Comparison of ENCODE assay signal across 32 mouse cellular contexts in the genomic region with DNA sequence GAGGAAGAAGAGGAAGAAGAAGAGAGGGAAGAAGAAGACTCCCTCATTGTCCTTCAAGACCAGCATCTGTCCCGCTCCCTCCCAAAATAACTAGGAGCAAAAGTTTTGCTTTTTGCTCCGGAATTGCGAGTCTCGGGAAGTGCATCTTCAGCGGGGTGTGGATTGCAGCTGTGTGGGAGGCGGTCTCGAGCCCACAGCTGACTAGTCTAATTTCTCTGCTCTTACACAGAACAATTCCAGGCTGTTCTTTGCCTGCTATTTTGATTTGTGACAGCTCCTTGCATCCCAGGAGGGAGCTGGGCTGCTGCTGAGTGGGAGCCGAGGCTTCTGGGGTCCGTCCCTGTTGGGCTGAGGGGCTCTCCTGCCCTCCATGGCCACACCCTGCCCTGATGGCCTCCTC. TPM values are rescaled to one million over a fixed set of nuclear protein-coding genes. Genes with fewer than 3 reads are reported as not detected.
DNase-seq lines count a peak whose midpoint lies in the region; TF ChIP-seq lines count a peak whose summit lies in the region.
"Had no signal": no experiment of that assay in that cellular context is flagged by ENCODE, and none has a peak within 500 bp of the region (broad histone marks: within the 10 kb centered on the region; RNA-seq: fewer than 3 reads in every experiment).

No protein-coding gene starts in this region.

- peak; percentile 35 to 39 for DNase-seq in frontal cortex, postnatal 36 days (ENCODE audit: low spot score in 2 of 2)
- DNase-seq in frontal cortex, postnatal 10 days (ENCODE audit: low spot score in 2 of 2) = no peak
- DNase-seq in left cerebral cortex, adult 18-20 months (ENCODE audit: low spot score in 2 of 2) = peak; percentile 15 to 52
- DNase-seq in left cerebral cortex, postnatal 4 days = no peak
- peak; percentile 28 to 29 for DNase-seq in left cerebral cortex, postnatal 14 days (ENCODE audit: low spot score in 2 of 2)
- no peak for DNase-seq in gastrocnemius, postnatal 4 days (ENCODE audit: low spot score in 2 of 2)
- no peak for DNase-seq in adrenal gland, adult 18-20 months (ENCODE audit: low spot score in 2 of 2)
- DNase-seq: adrenal gland, postnatal 36 days; cerebellum, adult 11 months; cerebellum, adult 9-11 months; gastrocnemius, postnatal 36 days; liver, embryonic 13.5 days; lung, adult 2 months; lung, postnatal 14 days; right cerebral cortex, postnatal 4 days; thymus, postnatal 25 days had no signal

- H3K27ac ChIP-seq in cortical plate, adult 2 months (ENCODE audit: insufficient read depth, low read length) = peak overlapping the region; percentile 72
- H3K27ac ChIP-seq: embryonic facial prominence, embryonic 12.5 days; limb, embryonic 13.5 days; liver, embryonic 13.5 days; midbrain, embryonic 12.5 days had no signal

- intact Hi-C loops in left cerebral cortex, postnatal 4 days (cut with DNase I) = loop anchor here (10.0 kb wide), 1 partner anchor 45 kb away; no protein-coding TSS in a partner anchor
- intact Hi-C loops in left cerebral cortex, postnatal 14 days (cut with DNase I) = no loop called here

- no peak for TF ChIP-seq POLR2A in cortical plate, adult 2 months (IDR thresholded peaks at IDR 0.05; ENCODE audit: extremely low read depth, insufficient read depth, low read length)

- no peak overlapping the region for H3K4me3 ChIP-seq in cortical plate, adult 2 months (ENCODE audit: insufficient read depth, low read length)
- H3K4me3 ChIP-seq: embryonic facial prominence, embryonic 12.5 days; limb, embryonic 13.5 days; liver, embryonic 13.5 days; midbrain, embryonic 12.5 days had no signal

- peaks cover 5% of the 10 kb centered on the region for H3K4me1 ChIP-seq in cortical plate, adult 2 months (ENCODE audit: control insufficient read depth, insufficient read depth, low read length)
- H3K4me1 ChIP-seq: embryonic facial prominence, embryonic 12.5 days; liver, embryonic 13.5 days; midbrain, embryonic 12.5 days had no signal

- TF ChIP-seq CTCF in cortical plate, adult 2 months (IDR thresholded peaks at IDR 0.05; ENCODE audit: extremely low read depth, insufficient read depth, low read length) = no peak

RNA-seq across cellular contexts. Expression of gene Oprd1, which starts 24.7 kb away (rescaled TPM):
- 10 to 100 TPM; 21.6 TPM for total RNA-seq in left cerebral cortex, adult 18-20 months (2021)
- total RNA-seq in left cerebral cortex, postnatal 4 days (2021) = 1 to 10 TPM; 3.7 to 4.6 TPM
- polyA plus RNA-seq in cortical plate, adult 2 months (2012; rRNA removed) = 9.7 and 10.5 TPM in 2 replicates
- 10 to 100 TPM; 11.9 to 12.4 TPM for total RNA-seq in left cerebral cortex, postnatal 14 days (2021)
- under 1 TPM in 1 of 2 experiments, not detected in 1; 0.16 TPM for total RNA-seq in gastrocnemius, postnatal 4 days (2021)
- under 1 TPM; 0.70 to 0.99 TPM for total RNA-seq in adrenal gland, adult 18-20 months (2021)
- total RNA-seq: common myeloid progenitor, adult 5-6 weeks; gastrocnemius, postnatal 36 days; hematopoietic stem cell, adult 5-6 weeks; megakaryocyte progenitor cell, adult 5-6 weeks; monocyte, adult 5-6 weeks; neutrophil, adult 5-6 weeks had no signal
- polyA plus RNA-seq: CD4-positive, CD25-positive, alpha-beta regulatory T cell, adult 4 months had no signal

RNA-seq across cellular contexts. Expression of gene Epb41, which starts 44.4 kb away (rescaled TPM):
- 10 to 100 TPM; 39.0 TPM for total RNA-seq in left cerebral cortex, adult 18-20 months (2021)
- 10 to 100 TPM; 70.2 to 77.8 TPM for total RNA-seq in left cerebral cortex, postnatal 4 days (2021)
- polyA plus RNA-seq in cortical plate, adult 2 months (2012; rRNA removed) = 36.5 and 37.8 TPM in 2 replicates
- 10 to 100 TPM; 26.2 to 28.4 TPM for total RNA-seq in left cerebral cortex, postnatal 14 days (2021)
- 10 to 100 TPM; 35.5 to 43.1 TPM for total RNA-seq in gastrocnemius, postnatal 4 days (2021)
- total RNA-seq in adrenal gland, adult 18-20 months (2021) = 10 to 100 TPM; 50.9 to 58.5 TPM

RNA-seq across cellular contexts. Expression of gene Gm10300, which starts 45.1 kb away (rescaled TPM):
- total RNA-seq in left cerebral cortex, adult 18-20 months (2021) = not detected
- not detected for total RNA-seq in left cerebral cortex, postnatal 4 days (2021)
- 0.10 and 0.19 TPM in 2 replicates for polyA plus RNA-seq in cortical plate, adult 2 months (2012; rRNA removed)
- total RNA-seq in left cerebral cortex, postnatal 14 days (2021) = not detected
- total RNA-seq in gastrocnemius, postnatal 4 days (2021) = under 1 TPM in 1 of 2 experiments, not detected in 1; 0.10 TPM
- total RNA-seq in adrenal gland, adult 18-20 months (2021) = under 1 TPM; 0.38 to 0.46 TPM
- total RNA-seq: gastrocnemius, postnatal 36 days; layer of hippocampus, adult 18-20 months; layer of hippocampus, postnatal 25 days had no signal
- polyA plus RNA-seq: CD4-positive, CD25-positive, alpha-beta regulatory T cell, adult 4 months; embryonic facial prominence, embryonic 12.5 days; forebrain, embryonic 14.5 days; hindbrain, embryonic 16.5 days; intestine, embryonic 16.5 days; kidney, embryonic 14.5 days; limb, embryonic 13.5 days had no signal

Comparison
In these comparisons a context has a peak if more than half of its experiments do, and no peak if none do; other contexts are left out.
1. DNase-seq: peak in frontal cortex, postnatal 36 days (2 of 2), left cerebral cortex, adult 18-20 months (2 of 2) and left cerebral cortex, postnatal 14 days (2 of 2); none in frontal cortex, postnatal 10 days (0 of 2), left cerebral cortex, postnatal 4 days (single experiment), gastrocnemius, postnatal 4 days (0 of 2) and adrenal gland, adult 18-20 months (0 of 2).